Mouse (Mus musculus): ENCODE measurements around the gene Sox21.

Sox21 gene

DNA sequence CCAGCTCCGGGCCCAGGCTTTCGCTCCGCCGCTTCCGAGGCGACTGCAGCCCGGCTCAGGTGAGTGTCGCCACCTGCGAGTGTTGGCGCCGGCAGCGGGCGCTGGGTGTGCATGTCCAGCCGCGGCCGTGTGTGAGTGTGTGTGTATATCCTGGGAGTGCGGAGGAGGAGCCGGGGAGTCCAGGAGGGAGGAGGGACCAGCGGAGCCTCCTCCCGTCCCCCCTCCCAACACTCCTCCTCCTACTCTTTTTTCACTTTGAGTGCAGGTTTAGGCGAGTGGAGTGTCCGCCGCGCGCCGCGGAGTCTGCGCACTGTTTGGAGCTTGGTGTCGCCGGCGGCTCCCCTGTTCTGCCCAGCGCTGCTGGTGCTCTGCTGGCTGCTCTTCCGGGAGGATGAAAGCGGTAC lies at the start of gene Sox21:
Sox21 (minus strand) TSS at position 145 of the 404 bp plus-strand sequence.
- DNase-seq: peak in 1 of 2 experiments; percentile 52

DNA sequence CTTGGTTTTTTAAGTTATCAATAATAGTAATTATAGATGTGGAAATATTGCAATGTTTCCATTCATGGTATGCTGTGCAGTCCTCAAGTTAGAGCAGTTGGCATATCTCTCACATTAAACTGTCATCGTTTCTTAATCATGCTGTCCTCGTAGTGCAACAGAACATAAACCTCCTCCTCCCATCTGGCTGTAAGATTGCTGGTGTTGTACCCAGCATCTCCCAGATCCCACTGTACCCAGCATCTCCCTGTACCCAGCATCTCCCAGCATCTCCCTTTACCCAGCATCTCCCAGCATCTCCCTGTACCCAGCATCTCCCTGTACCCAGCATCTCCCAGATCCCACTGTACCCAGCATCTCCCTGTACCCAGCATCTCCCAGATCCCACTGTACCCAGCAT lies 49.3 kb upstream of the Sox21 start:
- no peak for DNase-seq

DNA sequence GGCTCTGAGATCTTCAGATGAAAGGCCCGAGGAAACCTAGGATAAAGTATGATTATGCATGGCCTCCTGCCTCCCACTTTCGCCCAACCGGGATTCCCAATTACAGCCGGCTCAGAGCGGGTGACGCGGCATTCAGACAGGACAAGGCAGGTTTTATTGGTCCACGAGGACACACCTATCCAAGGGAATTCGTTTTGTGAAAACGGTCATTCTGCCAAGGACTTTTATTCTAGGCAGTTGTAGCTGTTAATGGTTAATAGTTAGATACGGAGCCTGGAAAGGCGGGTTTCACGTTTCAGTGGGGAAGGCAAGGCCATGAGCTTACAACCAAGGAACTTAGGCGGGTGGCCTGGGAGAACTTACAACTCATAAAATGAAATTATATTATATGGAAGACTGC lies 46.1 kb upstream of the Sox21 start:
- DNase-seq: peak; percentile 19 to 50

DNA sequence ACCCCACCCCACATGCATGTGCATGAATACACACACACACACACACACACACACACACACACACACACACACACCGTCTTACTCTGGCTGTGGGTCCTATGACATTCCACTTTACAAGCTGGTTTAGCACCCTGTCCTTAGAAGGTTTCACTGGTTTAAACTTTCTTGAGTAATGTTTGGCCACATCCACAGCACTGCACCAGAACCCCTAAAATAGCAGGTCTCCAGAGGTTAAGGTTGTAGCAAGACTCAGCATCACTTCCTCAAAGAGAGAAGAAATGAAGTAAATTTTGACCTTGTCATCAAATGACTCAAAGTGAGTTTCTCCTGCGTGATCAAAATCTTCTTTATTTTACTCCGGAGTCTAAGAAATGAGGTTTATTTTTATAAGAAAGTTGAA lies 45.4 kb upstream of the Sox21 start:
- no peak for DNase-seq

DNA sequence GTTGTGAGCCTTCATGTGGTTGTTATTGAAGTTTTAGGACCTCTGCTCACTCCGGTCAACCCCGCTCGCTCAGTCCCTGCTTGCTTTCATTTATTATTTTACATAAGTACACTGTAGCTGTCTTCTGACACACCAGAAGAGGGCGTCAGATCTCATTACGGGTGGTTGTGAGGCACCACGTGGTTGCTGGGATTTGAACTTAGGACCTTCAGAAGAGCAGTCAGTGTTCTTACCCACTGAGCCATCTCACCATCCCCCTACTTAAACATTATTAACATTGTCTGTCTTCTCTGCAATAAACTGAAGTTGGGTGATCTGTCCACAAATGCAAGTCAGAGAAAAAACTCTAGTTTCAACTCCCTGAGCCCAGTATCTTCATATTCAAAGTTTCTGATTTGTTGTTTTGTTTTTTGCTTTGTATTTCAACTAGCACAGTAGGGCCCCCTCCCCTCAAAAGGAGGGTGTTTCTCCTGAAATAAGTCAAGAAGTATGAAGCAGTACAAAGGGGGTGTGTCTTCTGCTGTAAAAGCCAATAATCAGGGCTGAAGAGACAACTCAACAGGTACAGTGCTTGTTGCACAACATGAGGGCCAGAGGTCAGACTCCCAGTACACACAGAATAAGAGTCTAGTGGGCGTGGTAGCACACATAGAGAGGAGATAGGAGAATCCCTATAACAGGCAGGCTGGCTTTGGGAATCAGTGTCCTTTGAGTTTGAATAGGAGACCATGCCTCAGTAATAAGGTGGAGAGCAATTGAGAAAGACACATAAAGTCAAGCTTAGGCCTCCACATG lies 41.1 kb upstream of the Sox21 start:
- no peak for DNase-seq

DNA sequence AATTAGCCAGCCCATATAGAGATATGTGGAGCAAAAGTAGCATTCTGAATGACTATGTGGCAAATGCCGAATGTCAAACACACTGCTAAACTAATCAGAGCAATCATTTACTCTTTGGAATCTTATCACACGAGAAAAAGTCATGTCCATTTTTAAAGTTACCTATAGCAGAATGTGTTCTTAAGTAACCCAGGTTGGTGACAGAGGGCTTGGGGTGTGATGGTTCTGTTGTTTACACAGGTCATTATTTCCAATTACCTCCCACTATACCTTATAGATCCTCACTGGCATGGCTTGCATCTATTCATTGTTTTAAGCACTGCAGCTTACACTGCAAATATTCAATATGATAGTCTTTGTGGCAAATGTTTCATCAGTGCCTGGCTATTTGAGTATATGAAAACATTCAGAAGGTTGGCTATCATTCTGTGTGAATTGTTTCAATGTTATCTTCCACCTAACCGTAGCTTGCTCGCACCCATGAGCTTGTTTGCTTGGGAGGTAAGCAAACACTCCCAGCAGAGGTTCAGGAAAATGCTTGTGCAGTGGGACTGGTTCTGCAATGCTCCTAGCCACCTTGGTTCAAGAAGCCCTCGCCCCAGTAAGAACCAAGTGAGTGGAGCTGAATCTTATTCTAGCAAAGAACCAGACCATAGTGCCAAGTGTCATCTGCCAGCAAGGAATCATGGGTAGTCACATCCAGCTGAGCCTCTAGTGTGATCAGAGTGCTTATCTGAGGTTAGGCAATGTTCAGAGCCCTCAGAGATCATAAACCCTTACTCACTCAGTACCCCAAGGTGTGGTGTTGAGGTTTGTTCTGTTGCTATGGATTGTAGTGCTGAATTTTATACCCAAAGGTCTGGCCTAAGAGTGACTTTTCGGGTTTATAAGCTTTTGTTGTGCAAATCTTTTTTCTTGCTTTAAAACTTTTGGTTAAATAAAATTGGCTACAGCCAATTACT lies 36.0 kb upstream of the Sox21 start:
- no peak for DNase-seq

DNA sequence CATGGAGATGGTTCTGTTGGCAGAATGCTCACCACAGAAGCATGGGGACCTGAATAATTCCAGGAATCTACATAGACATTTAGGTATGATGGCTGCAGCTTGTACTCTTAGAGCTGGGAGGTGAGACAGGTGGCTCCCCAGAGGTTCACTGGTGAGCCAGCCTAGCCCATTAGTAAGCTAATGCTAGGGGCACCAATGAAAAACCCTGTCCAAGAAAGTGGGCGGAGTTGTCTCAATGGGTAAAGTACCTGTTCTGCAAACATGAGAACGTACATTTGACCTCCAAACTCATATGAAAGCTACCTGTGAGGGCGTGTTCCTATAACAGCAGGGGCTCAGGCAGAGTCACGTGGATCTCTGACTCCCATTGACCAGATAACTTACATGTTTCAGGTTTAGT lies 32.0 kb upstream of the Sox21 start:
- DNase-seq: no peak

DNA sequence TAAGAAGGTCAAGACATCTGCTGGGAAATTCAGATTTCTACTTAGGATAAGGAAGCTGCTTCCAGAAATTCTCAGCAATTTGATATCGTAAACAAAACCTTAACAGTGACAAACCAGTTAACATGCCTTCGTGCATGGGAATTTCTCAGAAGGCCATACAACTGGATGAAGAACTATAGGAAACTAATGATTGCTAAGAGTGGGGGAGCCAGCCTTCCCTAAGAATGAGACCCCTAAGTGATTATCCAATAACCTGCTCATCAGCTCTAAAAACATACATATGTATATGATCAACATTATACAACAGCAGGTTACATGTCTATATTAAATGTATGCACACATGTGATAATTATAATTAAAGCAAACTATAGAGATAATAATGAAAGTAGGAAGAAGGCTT lies 29.8 kb upstream of the Sox21 start, which contains the start of gene Gm9376:
Gm9376 (plus strand) TSS at position 301 of the 400 bp plus-strand sequence.
- DNase-seq: no peak

DNA sequence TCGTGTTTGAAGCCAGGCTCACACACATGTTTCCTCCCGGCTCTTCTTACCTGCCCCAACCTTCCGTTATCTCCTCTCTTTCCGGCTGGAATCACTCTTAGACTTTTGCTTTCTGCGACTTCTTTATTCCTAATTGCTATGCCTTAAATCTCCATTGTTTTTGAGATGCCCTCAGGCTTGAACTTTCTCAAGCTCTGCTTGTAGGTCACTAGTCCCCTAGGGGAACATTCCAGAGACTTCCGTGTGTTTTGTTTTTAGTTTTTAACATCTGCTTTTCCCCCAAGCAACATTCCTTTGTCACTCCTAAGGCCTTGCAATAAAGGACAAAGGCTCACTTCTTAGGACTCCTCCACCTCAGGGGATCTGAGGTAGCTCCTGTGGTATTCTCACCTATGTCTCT lies 16.6 kb upstream of the Sox21 start:
- DNase-seq: no peak

DNA sequence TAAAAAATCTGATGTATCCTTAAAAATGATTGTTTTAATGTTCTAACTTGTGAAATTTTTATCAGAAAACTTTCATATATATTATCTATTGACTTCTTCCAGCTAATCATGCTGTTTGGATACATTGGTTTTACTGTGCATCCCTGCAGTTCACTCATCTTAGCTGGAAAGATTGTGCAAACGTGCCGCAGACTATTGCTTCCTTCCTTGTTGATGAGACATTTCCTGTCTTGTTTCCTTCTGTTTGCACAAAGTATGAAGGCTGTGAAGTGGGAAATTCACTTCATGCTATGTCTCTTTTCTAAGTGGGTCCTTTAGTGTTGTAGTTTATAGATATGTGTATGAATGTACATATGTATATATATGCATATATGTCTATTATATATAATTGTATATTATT lies 4.6 kb upstream of the Sox21 start:
- no peak for DNase-seq

DNA sequence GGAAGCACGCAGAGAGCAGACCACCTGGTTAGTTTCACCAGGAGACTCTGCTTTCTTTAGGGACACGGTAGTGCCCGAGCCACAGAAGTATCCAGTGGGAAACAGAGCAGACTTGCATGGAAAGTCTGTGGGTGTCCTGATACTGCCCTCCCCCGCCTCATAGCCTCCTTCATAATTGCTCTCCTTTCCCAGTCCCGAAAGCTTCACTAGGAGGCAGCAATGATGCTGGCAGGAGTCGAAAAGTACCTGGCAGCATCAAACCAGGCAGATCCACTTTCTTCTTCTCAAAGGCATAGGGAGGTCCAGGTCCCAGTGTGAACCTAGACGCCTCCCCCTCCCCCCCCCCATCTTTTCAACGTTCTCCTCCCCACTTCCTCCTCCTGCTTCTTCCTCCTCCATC lies 2.5 kb upstream of the Sox21 start:
- no peak for DNase-seq

DNA sequence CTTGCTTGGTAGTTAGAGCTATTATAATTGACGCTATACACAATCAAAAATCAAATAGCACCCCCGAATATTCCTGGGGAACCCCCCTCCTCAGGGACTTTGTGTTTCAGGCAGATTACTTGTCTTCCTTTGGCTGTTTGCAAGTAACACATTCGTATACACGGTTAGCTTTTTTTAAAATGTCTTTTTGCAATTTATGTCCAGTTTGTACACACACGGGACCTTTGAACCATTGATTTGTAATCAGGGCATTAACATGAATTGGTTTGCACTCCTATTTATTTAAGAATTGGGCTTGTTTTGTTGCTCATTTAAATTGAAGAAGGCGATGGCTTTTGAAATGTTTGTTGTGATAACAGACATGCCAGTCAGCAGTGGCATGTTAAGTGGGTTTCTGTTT lies 956 bp upstream of the Sox21 start:
- DNase-seq: no peak

DNA sequence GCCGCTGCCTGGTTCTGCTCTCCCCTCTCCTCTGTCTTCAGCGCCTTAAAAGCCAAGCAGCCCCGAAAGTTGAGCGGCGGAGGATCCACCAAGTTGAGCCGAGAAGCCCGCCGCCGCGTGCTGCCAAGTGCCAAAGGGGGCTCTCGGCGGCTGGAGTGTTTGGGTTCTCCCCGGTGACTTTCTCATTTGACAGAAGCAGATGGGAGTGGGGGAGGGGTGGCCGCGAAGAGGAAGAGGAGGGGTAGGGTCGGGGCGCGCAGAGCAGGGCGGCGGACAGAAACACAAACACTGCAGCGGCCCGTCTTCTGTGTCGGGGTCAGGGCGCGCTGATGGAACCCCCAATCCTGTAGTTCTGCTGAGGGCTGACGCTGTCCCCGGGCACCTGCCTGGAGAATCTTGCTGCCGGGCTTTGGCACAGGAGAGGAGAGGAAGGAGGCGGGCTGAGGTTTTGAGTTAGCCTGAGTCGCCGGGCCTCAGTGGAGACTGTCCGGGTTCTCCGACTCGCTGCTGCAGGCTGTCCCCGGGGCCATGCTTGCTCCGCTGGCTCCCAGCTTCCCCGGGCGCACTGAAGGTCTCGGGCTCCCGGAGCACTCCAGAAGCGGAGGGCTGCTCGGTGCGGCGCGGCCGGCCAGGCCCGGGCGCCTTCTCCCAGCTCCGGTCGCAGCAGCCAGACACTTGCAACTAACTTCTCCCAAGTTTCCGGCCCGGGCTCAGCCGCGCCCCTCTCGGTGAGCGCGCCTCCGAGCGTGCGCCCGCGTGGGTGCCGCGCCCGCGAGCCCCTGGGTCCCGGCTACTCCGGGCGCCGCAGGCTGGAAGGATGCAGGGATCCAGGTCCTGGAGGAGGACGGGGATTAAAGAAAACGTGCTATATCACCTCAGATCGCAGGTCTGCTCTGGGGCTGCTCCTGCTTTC lies 601 bp downstream of the Sox21 start:
- peak; percentile 55 to 74 for DNase-seq

DNA sequence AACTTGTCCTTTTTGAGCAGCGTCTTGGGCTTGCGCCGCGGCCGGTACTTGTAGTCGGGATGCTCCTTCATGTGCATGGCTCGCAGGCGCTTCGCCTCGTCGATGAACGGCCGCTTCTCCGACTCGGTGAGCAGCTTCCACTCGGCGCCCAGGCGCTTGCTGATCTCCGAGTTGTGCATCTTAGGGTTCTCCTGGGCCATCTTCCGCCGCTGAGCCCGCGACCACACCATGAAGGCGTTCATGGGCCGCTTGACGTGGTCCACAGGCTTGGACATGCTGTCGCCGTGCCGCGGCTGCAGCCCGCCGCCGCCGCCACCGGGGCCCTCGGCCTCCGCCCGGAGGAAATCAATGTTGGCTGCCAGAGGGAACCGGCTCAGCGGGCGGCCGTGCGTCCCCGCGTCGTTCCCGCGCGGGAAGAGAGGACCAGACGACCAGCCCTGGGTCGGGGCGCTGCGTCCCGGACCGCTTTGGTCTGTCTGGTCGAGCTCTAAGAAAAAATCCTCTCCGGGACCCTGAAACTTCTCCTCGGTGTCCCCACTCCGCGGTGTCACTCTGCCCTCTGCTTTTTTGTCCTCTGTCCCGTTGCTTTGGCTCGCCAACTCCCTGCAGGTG lies 1.4 kb downstream of the Sox21 start:
- peak; percentile 48 to 65 for DNase-seq

DNA sequence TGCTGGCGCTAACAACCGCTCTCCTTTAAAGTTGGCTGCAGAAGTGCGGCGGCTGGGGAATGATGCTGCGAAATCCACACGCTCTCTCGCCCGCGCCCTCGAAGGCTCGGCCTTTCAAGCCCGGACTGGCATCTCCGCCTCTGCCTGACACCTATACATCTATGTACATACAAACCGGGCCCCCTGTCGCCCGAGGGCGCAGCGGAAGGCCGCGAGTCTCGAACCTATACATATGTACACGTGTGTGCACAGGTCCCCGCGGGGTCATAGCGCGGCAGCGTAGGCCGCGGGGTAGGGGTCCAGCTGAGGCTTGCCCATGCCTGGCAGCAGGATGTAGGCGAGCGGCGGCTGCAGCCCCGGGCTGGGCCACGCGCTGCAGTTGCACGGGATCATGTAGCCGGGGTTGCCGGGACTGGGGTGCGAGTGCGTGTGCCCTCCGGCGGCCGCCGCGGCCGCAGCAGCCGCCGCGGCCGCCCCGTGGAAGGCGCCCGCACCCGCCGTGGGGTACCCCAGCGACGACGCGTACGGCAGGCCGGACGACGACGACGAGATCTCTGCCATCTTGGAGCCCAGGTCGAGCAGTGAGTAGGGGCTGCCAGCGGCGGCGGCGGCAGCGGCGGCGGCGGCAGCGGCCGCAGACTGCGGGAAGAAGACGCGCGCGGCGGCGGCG lies 2.2 kb downstream of the Sox21 start:
- peak; percentile 13 to 48 for DNase-seq

DNA sequence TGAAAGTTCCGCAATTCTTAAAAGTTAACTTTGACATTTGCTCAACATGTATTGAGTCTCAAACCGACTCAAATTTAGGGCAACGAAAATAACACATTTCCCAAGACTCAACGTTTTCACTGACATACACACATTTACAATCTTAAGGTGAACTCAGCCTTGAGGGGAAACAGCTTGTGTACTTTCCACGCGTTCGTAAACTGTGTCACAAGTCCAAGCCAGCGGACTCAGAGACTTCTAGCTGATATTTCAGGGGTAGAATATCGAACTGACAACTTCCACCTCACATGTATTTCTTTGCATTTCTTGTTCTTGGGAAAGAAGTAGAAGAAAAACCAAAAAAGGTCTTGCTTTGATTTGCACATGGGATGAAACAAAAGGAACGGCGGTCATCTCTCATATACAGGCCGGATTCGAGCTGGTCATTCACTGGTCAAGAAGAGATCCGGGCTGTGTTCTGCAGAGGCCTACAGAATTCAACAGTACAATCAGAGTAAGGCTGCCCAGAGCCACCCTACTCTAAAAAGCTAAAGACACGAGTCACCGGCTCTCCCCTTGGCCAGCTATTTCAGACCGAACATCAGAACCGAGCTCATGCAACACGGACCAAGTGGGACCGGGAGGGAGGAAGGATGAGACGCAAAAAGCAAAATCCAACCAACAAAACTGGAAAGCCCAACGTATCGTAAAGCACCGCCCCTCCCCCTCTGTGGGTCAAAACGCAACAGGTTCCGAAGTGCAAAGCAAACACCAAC lies 2.9 kb downstream of the Sox21 start:
- peak; percentile 30 to 48 for DNase-seq

DNA sequence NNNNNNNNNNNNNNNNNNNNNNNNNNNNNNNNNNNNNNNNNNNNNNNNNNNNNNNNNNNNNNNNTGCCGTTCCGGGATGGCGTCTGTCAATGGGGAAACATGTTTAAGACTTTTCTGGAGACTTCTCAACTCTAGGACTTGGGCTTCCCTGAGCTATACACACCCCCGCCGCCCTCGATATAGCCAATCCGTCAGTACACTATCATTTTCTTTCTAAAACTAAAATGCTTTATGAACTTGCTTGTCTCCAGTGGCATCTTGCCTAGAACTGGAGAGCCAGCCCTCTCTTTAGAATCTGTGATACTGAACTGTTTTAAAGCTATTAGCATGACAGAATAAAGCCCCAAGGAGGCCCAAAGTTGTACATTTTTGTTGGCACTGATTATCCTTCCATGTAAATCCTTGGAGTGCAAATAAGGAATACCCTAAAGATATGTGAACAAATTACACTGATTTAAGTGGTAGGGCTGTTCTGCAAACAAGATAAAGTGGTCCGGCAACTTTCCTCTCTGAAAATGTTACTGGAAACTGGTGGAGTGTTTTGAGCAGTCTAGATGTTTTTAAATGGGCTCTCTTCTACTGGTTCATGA lies 4.4 kb downstream of the Sox21 start:
- DNase-seq: peak in 1 of 2 experiments; percentile 31

DNA sequence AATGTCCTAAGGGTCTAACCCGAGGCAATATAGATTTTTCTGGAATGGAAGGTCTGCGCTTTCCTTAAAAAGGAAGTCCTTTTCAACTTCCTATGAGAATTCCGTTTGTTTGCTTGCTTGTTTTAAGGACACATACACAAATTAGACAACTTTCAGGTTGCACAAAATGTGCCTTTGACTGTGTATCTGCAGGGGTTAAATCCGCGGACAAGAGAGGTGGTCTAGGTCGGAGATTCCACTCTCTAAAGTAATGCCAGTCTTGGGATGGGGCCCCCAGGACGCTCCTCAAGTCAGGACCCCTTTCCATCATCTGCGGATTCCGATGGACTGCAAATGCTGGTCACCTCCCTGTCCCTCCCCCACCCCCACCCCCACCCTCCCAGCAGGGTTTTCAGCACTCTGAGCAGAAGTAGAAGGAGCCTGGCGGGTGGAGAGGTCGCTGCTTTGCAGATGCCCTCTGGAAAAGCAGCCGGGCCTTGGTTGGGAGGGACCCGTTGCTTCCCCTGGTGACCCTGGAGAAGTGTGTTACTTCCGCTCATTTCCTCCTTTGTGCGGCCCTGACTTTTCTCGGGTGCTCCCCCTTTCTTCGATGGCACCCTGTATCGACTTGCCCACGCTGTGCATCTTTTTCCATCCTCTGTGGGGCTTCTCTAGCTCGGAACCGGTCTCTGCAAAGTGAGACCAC lies 10.2 kb downstream of the Sox21 start:
- DNase-seq: no peak

DNA sequence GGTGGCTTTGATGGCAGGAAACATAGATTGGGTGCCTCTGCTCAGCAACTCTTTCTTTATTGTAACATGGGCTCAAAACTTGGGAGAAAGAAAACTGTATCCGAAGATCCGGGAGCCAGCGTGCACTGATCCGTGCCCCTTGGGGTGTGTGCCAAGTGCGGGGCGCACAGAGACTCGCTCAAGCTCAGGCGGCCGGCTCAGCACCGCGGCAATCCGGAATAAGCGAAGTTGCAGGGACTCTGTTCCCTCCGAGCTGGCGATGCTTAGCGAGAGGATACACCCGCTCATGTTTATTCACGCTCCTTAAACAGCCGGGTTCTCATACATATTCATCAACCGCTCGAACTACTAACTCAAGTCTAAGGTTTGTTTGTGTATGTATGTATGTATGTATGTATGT lies 10.9 kb downstream of the Sox21 start:
- peak; percentile 35 to 53 for DNase-seq

All from kidney, postnatal 4 days (tissue).